Mouse (Mus musculus) ES-CJ7 (cell line): Measurements from ENCODE around the gene Gm15446.
A peak's percentile ranks its signal among the peaks of the same experiment; 100 is the strongest.
"Not testable (repeated sequence)": the region's sequence is repeated elsewhere in the genome, so short reads cannot be mapped to it uniquely, and the experiment has no call there.

Experiments used
- DNase-seq: peaks from one replicate; pipeline ENCODE4 v3.0.0; 2011; ENCODE audit warnings: low read depth, low spot score

The Gm15446 gene

DNA sequence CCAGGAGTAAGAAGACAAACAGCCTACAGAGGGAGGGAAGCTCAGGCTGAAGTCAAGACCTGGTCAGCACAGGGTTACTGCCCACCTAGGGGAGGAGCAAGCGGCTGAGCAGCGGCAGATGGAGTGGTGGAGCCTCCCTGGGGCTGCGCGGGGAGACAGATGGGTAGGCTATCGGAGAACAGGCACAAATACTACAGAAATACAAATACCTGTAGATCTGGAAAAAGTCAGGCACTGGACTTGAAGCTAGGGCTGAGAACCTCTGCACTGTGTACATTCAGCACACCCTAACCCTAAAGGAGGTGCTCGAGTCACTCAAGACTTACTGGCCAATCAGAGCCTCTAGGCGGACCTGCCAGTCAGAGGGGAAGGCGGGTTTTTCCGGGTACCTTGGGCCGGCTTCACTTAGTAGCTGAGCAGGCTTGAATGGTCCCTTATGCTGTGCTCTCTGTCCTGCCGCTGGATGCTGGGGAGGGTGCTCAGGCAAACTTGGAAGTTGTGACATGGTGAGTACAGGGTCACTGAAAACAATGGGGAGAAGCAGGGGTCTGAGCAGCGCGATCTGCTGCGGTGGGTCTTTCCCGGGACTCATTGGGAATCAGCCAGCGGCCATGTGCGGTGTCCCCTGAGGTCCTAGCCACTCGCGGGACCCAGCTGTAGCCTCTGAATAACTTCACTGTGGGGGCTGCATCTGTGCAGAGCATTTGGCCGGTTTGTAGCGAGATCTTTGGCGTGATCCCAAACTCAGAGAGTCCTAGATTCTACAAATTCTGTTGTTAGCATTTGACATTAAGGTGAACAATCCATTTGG, at the start of gene Gm15446:
Gene Gm15446, plus strand, starts transcription at position 140 of the 811 bp plus-strand sequence.
- peak; percentile 81 for DNase-seq

DNA sequence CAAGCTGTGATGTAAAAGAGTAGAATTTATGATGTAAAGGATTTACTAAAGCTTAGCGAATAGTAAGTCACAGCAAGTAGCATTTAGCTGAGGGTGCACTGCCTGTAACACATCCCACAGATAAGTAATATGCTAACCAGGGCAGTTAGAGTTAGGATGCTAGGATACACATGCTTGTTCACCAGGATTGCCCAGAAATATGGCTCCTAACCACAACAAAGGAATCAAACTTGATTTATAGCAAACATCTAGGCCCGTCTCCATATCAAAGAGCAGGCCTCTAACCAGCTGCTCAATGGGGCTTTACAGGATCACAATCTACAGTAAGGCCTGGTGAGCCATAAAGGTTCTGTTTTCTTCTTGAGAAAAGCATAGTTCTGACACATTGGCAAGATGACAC, 929 bp downstream of the Gm15446 start:
- DNase-seq: not testable (repeated sequence)

DNA sequence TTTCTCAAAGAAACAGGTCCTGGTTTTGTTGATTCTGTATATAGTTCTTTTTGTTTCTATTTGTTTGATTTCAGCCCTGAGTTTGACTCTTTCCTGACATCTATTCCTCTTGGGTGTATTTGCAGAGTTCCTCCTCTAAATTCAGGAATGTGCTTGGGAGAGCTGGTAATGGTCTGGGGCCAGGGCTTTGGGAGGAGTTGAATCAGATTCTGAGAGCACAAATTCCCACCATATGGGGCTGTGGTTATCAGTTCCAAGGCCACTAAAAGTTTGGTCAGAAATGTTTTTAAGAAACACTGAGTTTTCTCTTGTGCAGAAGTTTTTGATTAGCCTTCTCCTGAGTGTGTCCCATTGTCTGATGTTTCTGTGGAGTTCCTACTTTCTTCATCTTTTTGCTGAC, 1.7 kb downstream of the Gm15446 start:
- DNase-seq: no peak

DNA sequence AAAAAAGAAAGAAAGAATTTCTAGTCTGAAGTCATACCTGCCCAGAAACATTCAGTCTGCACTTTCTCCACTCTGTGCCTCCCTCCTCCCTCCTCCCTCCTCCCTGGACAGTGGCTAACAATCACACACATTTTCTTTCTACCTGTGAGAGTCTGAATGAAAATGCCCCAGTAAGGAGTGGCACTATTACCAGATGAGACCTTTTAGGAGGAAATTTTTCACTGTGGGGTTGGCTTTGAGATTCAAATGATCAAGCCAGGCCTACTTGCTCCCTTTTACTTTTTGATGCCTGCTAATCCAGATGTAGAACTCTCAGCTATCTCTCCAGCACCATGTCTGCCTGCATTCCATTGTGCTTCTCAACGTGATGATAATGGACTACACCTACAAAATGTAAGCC, 27.1 kb downstream of the Gm15446 start:
- peak; percentile 42 for DNase-seq

DNA sequence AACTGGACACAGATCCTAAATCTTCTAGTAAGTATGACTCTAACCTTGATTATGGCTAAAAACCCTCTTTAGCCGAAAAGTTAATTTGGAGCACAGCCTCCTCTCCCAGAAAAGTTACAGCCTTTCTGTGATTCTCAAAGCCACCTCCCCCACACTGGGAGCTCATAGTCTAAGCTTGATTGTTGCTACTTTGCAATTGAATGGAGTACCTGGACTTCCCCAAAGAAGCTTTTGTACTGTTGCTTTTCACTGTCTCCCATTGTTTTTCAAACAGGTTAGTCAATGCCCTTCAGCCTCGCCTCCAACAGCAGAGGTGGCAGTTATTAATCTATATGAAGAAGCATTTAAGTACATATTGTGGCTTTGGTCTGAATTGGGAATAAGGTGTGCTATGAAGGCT, 57.5 kb downstream of the Gm15446 start:
- peak; percentile 59 for DNase-seq
